Mouse (Mus musculus) midbrain, embryonic 16.5 days (tissue): ENCODE measurements around the gene Pbrm1. TPM values are rescaled to one million over a fixed set of nuclear protein-coding genes. Genes with fewer than 3 reads are reported as not detected.

Source experiments
- ATAC-seq: fragments of 200-750 bp; cut with Nextera tagmentation; 2 replicates; pipeline ENCODE4 v1.8.0; 2017; ENCODE audit warnings: moderate TSS enrichment
- H3K27ac ChIP-seq: fragments of 300-500 bp; sonication (generic); 2 replicates; pipeline ENCODE4 v1.5.1; 2014; ENCODE audit warnings: mild to moderate bottlenecking, low read length, mixed read lengths
- H3K27me3 ChIP-seq: fragments of 300-500 bp; sonication (generic); 2 replicates; pipeline ENCODE4 v1.6.1; 2014; ENCODE audit warnings: low read depth, low read length, mixed read lengths; ENCODE audit not compliant: control insufficient read depth, insufficient read depth
- H3K36me3 ChIP-seq: fragments of 300-500 bp; sonication (generic); 2 replicates; pipeline ENCODE4 v1.6.1; 2014; ENCODE audit warnings: mild to moderate bottlenecking, low read length, moderate library complexity, mixed read lengths; ENCODE audit not compliant: control insufficient read depth, insufficient read depth
- H3K4me1 ChIP-seq: fragments of 300-500 bp; sonication (generic); 2 replicates; pipeline ENCODE4 v1.6.1; 2014; ENCODE audit warnings: mild to moderate bottlenecking, low read length, mixed read lengths; ENCODE audit not compliant: control insufficient read depth, insufficient read depth
- H3K4me2 ChIP-seq: fragments of 300-500 bp; sonication (generic); 2 replicates; pipeline ENCODE4 v1.6.1; 2014; ENCODE audit warnings: mild to moderate bottlenecking, low read length, mixed read lengths
- H3K4me3 ChIP-seq: fragments of 300-500 bp; sonication (generic); 2 replicates; pipeline ENCODE4 v1.5.1; 2014; ENCODE audit warnings: low read depth, mild to moderate bottlenecking, low read length, moderate library complexity, mixed read lengths
- H3K9ac ChIP-seq: fragments of 300-500 bp; sonication (generic); 2 replicates; pipeline ENCODE4 v1.6.1; 2014; ENCODE audit warnings: low read depth, low read length, mixed read lengths
- H3K9me3 ChIP-seq: fragments of 300-500 bp; sonication (generic); replicated peaks from 2 replicates; pipeline ENCODE4 v1.6.1; 2014; ENCODE audit warnings: mild to moderate bottlenecking, low read length, mixed read lengths; ENCODE audit not compliant: control insufficient read depth, poor library complexity, severe bottlenecking
- WGBS: fragments of 180-500 bp; shearing (Covaris S2); extraction: QIAGEN DNeasy Blood & Tissue Kit; methylation state at CpG from one replicate; pipeline ENCODE4 v1.1.7; 2014; 5-methylcytosine and 5-hydroxymethylcytosine counted together
- polyA plus RNA-seq: library from polyadenylated mRNA; unstranded; fragments of >200 nt; fragmentation: Nextera tagmentation; extraction: Ambion mirVana; gene quantifications from 2 replicates; pipeline ENCODE4 v1.2.1, GENCODE M21; 2015

Pbrm1 gene
- polyA plus RNA-seq, 1 experiment from 2014 or later, result 118 TPM

GRCm38 (mm10) chr14:31110613-31111012 lies 91.7 kb downstream of the Pbrm1 start:
- no peak overlapping the region for H3K4me3 ChIP-seq
- H3K4me1 ChIP-seq, result no peaks in the 10 kb centered on the region
- H3K27ac ChIP-seq, result no peak overlapping the region
- H3K36me3 ChIP-seq, result peaks cover 27% of the 10 kb centered on the region
- no peak overlapping the region for H3K4me2 ChIP-seq
- no peak for ATAC-seq
- 82% methylated on average over 3 of the region's 3 CpGs for WGBS
- H3K27me3 ChIP-seq, result no peaks in the 10 kb centered on the region
- no peak overlapping the region for H3K9ac ChIP-seq
- no peaks in the 10 kb centered on the region for H3K9me3 ChIP-seq

DNA sequence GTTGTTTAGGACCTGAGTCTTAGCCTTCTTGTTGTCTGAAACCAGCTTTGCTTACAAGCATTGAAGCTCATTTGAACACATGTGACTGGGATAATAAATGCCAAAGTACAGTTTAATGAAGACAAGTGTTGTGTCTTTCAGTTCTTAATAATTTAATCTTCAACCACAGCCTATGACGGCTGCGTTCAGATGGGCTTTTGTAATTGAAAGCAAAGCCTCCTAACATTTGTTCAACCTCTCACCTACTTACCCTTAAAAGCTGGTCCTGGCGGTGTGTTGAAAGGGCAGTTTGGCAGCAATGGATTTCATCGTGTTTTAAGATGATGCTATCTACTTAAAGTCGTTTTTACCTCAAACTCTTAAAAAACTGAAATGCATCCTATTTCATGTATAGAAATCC lies 93.2 kb downstream of the Pbrm1 start:
- Histone ChIP-seq H3K4me1 (no peaks in the 10 kb centered on the region), H3K9me3 (no peaks in the 10 kb centered on the region), H3K4me2 (no peak overlapping the region), H3K27me3 (no peaks in the 10 kb centered on the region), H3K4me3 (no peak overlapping the region), H3K9ac (no peak overlapping the region), H3K36me3 (peaks cover 20% of the 10 kb centered on the region), H3K27ac (no peak overlapping the region)
- WGBS, result 90% methylated on average over 5 of the region's 5 CpGs
- no peak for ATAC-seq

DNA sequence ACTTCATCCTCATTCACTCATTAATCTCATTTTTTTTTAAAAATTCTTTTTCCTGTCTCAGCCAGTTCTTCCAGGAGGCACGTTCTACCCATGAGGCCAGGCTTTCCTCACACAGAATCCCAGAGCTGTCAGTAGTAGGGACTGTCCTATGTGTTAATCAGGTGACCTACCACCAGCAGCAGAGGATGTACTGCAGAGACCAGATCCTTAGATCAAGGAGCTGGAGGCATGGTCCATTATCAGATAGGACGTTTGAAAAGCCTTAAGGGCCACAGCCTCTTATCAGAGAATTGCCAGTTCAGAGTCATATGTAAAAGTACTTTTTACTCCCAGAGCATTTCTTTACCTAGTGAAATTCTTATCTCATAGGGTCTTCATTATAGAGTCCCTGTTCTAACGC lies 95.1 kb downstream of the Pbrm1 start:
- Histone ChIP-seq H3K36me3 (peaks cover 14% of the 10 kb centered on the region), H3K9me3 (no peaks in the 10 kb centered on the region), H3K4me1 (no peaks in the 10 kb centered on the region), H3K27me3 (no peaks in the 10 kb centered on the region), H3K9ac (no peak overlapping the region), H3K27ac (no peak overlapping the region), H3K4me3 (no peak overlapping the region), H3K4me2 (no peak overlapping the region)
- WGBS, result 90% methylated on average over 3 of the region's 3 CpGs
- ATAC-seq, result no peak

DNA sequence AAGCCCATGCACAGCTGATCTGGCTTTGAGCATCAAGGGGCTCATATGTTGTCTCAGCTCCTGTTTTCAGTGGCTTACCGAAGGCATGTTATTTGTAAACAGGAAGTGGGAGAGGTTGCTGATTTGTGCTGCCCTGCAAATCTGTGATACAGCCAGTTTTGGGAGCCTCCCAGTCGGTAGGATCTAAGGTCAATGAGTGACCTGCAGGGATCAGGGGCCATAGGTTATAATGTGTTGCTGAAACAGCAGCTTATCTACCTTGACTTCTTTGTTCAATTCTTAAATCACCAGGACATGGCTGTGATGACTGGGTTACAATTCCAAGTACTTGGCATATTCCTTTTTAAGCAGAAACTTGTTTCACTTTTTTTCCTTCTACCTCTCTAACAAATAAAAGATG lies 96.6 kb downstream of the Pbrm1 start:
- no peak for ATAC-seq
- H3K4me3 ChIP-seq, result no peak overlapping the region
- no peaks in the 10 kb centered on the region for H3K9me3 ChIP-seq
- H3K4me1 ChIP-seq, result no peaks in the 10 kb centered on the region
- peaks cover 16% of the 10 kb centered on the region for H3K36me3 ChIP-seq
- no peak overlapping the region for H3K4me2 ChIP-seq
- 81% methylated on average over 2 of the region's 2 CpGs for WGBS
- no peak overlapping the region for H3K9ac ChIP-seq
- no peak overlapping the region for H3K27ac ChIP-seq
- no peaks in the 10 kb centered on the region for H3K27me3 ChIP-seq

- Histone ChIP-seq H3K4me1 (peaks cover 32% of the 10 kb centered on the region), H3K4me2 (no peak overlapping the region), H3K4me3 (no peak overlapping the region), H3K9ac (no peak overlapping the region), H3K27ac (no peak overlapping the region), H3K27me3 (no peaks in the 10 kb centered on the region), H3K36me3 (peaks cover 11% of the 10 kb centered on the region), H3K9me3 (no peaks in the 10 kb centered on the region)
- ATAC-seq, result no peak
- 71% methylated on average over 9 of the region's 9 CpGs for WGBS
Measured at GRCm38 (mm10) chr14:31125106-31126075, 106.5 kb downstream of the Pbrm1 start.

GRCm38 (mm10) chr14:31126826-31127225 lies 107.9 kb downstream of the Pbrm1 start:
- no peak for ATAC-seq
- Histone ChIP-seq H3K27ac (no peak overlapping the region), H3K9ac (no peak overlapping the region), H3K27me3 (no peaks in the 10 kb centered on the region), H3K4me2 (no peak overlapping the region), H3K36me3 (peaks cover 2% of the 10 kb centered on the region; the same call in 1 of the 2 replicates), H3K4me3 (no peak overlapping the region), H3K4me1 (peaks cover 33% of the 10 kb centered on the region), H3K9me3 (no peaks in the 10 kb centered on the region)
- 91% methylated on average over 8 of the region's 8 CpGs for WGBS

DNA sequence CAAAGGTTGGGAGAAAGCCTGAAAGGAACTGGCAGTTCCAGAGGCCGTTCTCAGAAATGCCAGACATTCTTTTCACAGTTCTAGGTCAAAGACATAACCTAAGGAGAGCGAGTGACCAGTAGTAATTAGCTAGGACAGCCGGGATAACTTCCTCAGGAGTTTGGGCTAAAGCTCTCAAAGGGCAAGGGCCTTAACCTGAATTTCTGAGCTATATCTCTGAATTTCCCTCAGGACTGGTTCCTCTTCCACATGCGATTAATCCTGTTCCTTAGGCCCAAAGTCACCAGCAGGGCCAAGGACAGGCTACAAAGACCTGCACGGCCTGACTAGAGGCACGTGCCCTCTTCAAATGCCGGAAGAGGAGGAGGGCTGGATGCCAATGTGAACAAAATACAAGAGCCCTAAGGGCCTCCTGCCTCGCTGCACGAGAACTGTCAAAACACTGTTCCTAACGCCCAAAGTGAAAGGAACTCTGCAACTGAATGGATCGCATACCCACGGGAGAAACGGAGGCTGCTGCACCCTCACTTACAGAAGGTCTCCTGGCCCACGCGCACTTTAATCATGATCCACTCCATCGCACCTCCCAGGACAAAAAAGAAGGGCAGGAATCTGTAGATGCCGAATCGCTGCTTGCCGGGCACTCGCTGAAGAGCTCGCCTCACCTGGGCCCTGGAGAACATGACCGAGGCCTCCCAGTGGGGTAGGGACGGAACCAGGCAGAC lies 109.3 kb downstream of the Pbrm1 start:
- Histone ChIP-seq H3K9ac (peak overlapping the region; percentile 82), H3K9me3 (no peaks in the 10 kb centered on the region), H3K36me3 (no peaks in the 10 kb centered on the region), H3K4me3 (peak overlapping the region; percentile 83), H3K27me3 (no peaks in the 10 kb centered on the region), H3K4me2 (peak overlapping the region; percentile 88), H3K4me1 (peaks cover 46% of the 10 kb centered on the region), H3K27ac (peak overlapping the region; percentile 79)
- peak; percentile 11 for ATAC-seq
- under 1% methylated on average over 23 of the region's 23 CpGs for WGBS

DNA sequence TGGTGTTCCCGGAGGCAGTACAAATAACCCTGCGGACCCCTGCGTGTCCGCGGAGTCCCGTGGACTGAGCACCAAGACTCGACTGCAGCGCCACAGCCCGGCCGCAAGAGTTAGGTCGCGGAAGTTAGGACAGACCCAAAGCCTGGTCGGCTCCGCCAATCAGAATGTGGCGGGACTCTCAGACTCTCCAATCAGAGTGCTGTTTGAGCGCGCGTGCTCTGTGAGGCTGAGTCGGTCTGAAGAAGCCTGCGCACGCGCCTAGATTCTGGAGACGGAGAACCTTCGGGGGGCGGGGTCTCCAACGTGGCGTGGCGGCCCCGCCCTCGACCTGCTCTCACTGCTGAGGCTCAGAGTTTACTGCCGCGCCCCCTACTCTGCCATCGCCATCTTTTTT lies 109.9 kb downstream of the Pbrm1 start, which contains the start of gene Smim4:
Gene Smim4, minus strand, starts transcription at position 131 of the 394 bp plus-strand sequence.
- H3K27me3 ChIP-seq, result no peaks in the 10 kb centered on the region
- ATAC-seq, result peak; percentile 96
- H3K27ac ChIP-seq, result peak within 1 kb of the TSS; percentile 89
- H3K4me2 ChIP-seq, result peak within 1 kb of the TSS; percentile 88
- H3K4me1 ChIP-seq, result peaks cover 47% of the 10 kb centered on the region
- peak within 1 kb of the TSS; percentile 83 for H3K4me3 ChIP-seq
- H3K36me3 ChIP-seq, result no peaks in the 10 kb centered on the region
- no peaks in the 10 kb centered on the region for H3K9me3 ChIP-seq
- peak within 1 kb of the TSS; percentile 82 for H3K9ac ChIP-seq
- WGBS, result under 1% methylated on average over 33 of the region's 33 CpGs
